Mouse (Mus musculus) embryonic facial prominence, embryonic 11.5 days (tissue): Measurements from ENCODE around the gene Olfr1015. TPM values are rescaled to one million over a fixed set of nuclear protein-coding genes. Genes with fewer than 3 reads are reported as not detected.

Source experiments
- ATAC-seq: fragments of 200-750 bp; cut with Nextera tagmentation; replicated peaks from 2 replicates; pipeline ENCODE4 v1.8.0; 2017; ENCODE audit warnings: low read depth; ENCODE audit not compliant: insufficient number of reproducible peaks, low FRiP score, low TSS enrichment
- DNase-seq: peaks from one replicate; pipeline ENCODE4 v3.0.0-alpha.2; 2015; ENCODE audit warnings: low spot score
- H3K27ac ChIP-seq: fragments of 300-500 bp; sonication (generic); replicated peaks from 2 replicates; pipeline ENCODE4 v1.5.1; 2014; ENCODE audit warnings: mild to moderate bottlenecking, low read depth, low read length, control low read depth
- H3K27me3 ChIP-seq: fragments of 300-500 bp; sonication (generic); 2 replicates; pipeline ENCODE4 v1.6.1; 2014; ENCODE audit warnings: mild to moderate bottlenecking, low read length, moderate library complexity, mixed read lengths; ENCODE audit not compliant: control insufficient read depth, insufficient read depth
- H3K36me3 ChIP-seq: fragments of 300-500 bp; sonication (generic); replicated peaks from 2 replicates; pipeline ENCODE4 v1.6.1; 2014; ENCODE audit warnings: low read depth, mild to moderate bottlenecking, low read length, moderate library complexity, mixed read lengths; ENCODE audit not compliant: control insufficient read depth, insufficient read depth
- H3K4me1 ChIP-seq: fragments of 300-500 bp; sonication (generic); 2 replicates; pipeline ENCODE4 v1.6.1; 2014; ENCODE audit warnings: low read length, mixed read lengths; ENCODE audit not compliant: control insufficient read depth, insufficient read depth
- H3K4me2 ChIP-seq: fragments of 300-500 bp; sonication (generic); 2 replicates; pipeline ENCODE4 v1.6.1; 2014; ENCODE audit warnings: low read depth, mild to moderate bottlenecking, control low read depth, low read length, moderate library complexity
- H3K4me3 ChIP-seq: fragments of 300-500 bp; sonication (generic); 2 replicates; pipeline ENCODE4 v1.5.1; 2014; ENCODE audit warnings: low read depth, low read length, control low read depth
- H3K9ac ChIP-seq: fragments of 300-500 bp; sonication (generic); replicated peaks from 2 replicates; pipeline ENCODE4 v1.6.1; 2014; ENCODE audit warnings: mild to moderate bottlenecking, control low read depth, low read length
- H3K9me3 ChIP-seq: fragments of 300-500 bp; sonication (generic); replicated peaks from 2 replicates; pipeline ENCODE4 v1.6.1; 2016; ENCODE audit warnings: mild to moderate bottlenecking, low read length, inconsistent platforms, mixed read lengths; ENCODE audit not compliant: control insufficient read depth
- polyA plus RNA-seq: library from polyadenylated mRNA; unstranded; fragments of >200 nt; fragmentation: Nextera tagmentation; extraction: Ambion mirVana; gene quantifications from 2 replicates; pipeline ENCODE4 v1.2.1, GENCODE M21; 2014

Gene Olfr1015
- polyA plus RNA-seq, 1 experiment from 2014 or later, result not detected

GRCm38 (mm10) chr2:85818179-85818578 lies 36.4 kb downstream of the Olfr1015 start, which contains the start of gene Olfr1018:
TSS of gene Olfr1018 (plus strand) at chr2:85818479.
- H3K36me3 ChIP-seq, result no peaks in the 10 kb centered on the region
- H3K27ac ChIP-seq, result no peak within 1 kb of the TSS
- no peak within 1 kb of the TSS for H3K4me3 ChIP-seq
- no peak within 1 kb of the TSS for H3K4me2 ChIP-seq
- H3K4me1 ChIP-seq, result no peaks in the 10 kb centered on the region
- no peaks in the 10 kb centered on the region for H3K9me3 ChIP-seq
- no peak within 1 kb of the TSS for H3K9ac ChIP-seq
- no peak for ATAC-seq
- no peaks in the 10 kb centered on the region for H3K27me3 ChIP-seq
- no peak for DNase-seq

Other genes starting within 250 kb of the Olfr1015 start
- not detected in 2 replicates for gene Olfr996, start 202.8 kb upstream of the Olfr1015 start, polyA plus RNA-seq
- not detected in 2 replicates for gene Olfr998, start 193.1 kb upstream of the Olfr1015 start, polyA plus RNA-seq
- gene Olfr1000, start 170.1 kb upstream of the Olfr1015 start, polyA plus RNA-seq, result not detected in 2 replicates
- not detected in 2 replicates for gene Olfr1002, start 131.3 kb upstream of the Olfr1015 start, polyA plus RNA-seq
- not detected in 2 replicates for gene Olfr154, start 117.6 kb upstream of the Olfr1015 start, polyA plus RNA-seq
- not detected in 2 replicates for gene Olfr1006, start 103.2 kb upstream of the Olfr1015 start, polyA plus RNA-seq
- gene Olfr1008, start 92.6 kb upstream of the Olfr1015 start, polyA plus RNA-seq, result not detected in 2 replicates
- not detected in 2 replicates for gene Olfr1009, start 66.6 kb upstream of the Olfr1015 start, polyA plus RNA-seq
- not detected in 2 replicates for gene Olfr1012, start 19.3 kb upstream of the Olfr1015 start, polyA plus RNA-seq
- gene Olfr1013, start 14.9 kb upstream of the Olfr1015 start, polyA plus RNA-seq, result not detected in 2 replicates
- not detected in 2 replicates for gene Olfr1014, start 9.3 kb upstream of the Olfr1015 start, polyA plus RNA-seq
- gene Olfr1016, start 20.5 kb downstream of the Olfr1015 start, polyA plus RNA-seq, result not detected in 2 replicates
- not detected in 2 replicates for gene Olfr1018, start 36.5 kb downstream of the Olfr1015 start, polyA plus RNA-seq
- gene Olfr1019, start 63.5 kb downstream of the Olfr1015 start, polyA plus RNA-seq, result not detected in 2 replicates
- gene Olfr1020, start 65.0 kb downstream of the Olfr1015 start, polyA plus RNA-seq, result not detected in 2 replicates
- gene Olfr1022, start 86.6 kb downstream of the Olfr1015 start, polyA plus RNA-seq, result not detected in 2 replicates
- not detected in 2 replicates for gene Olfr1023, start 103.6 kb downstream of the Olfr1015 start, polyA plus RNA-seq
- gene Olfr1024, start 123.0 kb downstream of the Olfr1015 start, polyA plus RNA-seq, result not detected in 2 replicates
- not detected in 2 replicates for gene Olfr1025-ps1, start 133.2 kb downstream of the Olfr1015 start, polyA plus RNA-seq
- gene Olfr1026, start 139.5 kb downstream of the Olfr1015 start, polyA plus RNA-seq, result 0.18 and 0.22 TPM in 2 replicates
- not detected in 2 replicates for gene Olfr1028, start 168.4 kb downstream of the Olfr1015 start, polyA plus RNA-seq
- gene Olfr1029, start 191.9 kb downstream of the Olfr1015 start, polyA plus RNA-seq, result not detected in 2 replicates
- gene Olfr1030, start 197.3 kb downstream of the Olfr1015 start, polyA plus RNA-seq, result not detected in 2 replicates
- not detected in 2 replicates for gene Olfr1031, start 208.3 kb downstream of the Olfr1015 start, polyA plus RNA-seq
- gene Olfr1032, start 223.5 kb downstream of the Olfr1015 start, polyA plus RNA-seq, result not detected in 2 replicates
- 0.06 TPM in 1 of 2 replicates, not detected in the other for gene Olfr1033, start 238.6 kb downstream of the Olfr1015 start, polyA plus RNA-seq